Mouse (Mus musculus) neural tube, embryonic 14.5 days (tissue): ENCODE data around the gene Edc4. TPM values are rescaled to one million over a fixed set of nuclear protein-coding genes. Genes with fewer than 3 reads are reported as not detected.

Experiments
- ATAC-seq: fragments of 200-750 bp; cut with Nextera tagmentation; 2 replicates; pipeline ENCODE4 v1.8.0; 2017; ENCODE audit warnings: low read depth, mild to moderate bottlenecking, moderate TSS enrichment, moderate library complexity
- H3K27ac ChIP-seq: fragments of 300-500 bp; sonication (generic); 2 replicates; pipeline ENCODE4 v1.5.1; 2014; ENCODE audit warnings: low read depth, mild to moderate bottlenecking, control low read depth, low read length, moderate library complexity, mixed read lengths
- H3K27me3 ChIP-seq: fragments of 300-500 bp; sonication (generic); 2 replicates; pipeline ENCODE4 v1.6.1; 2014; ENCODE audit warnings: low read length; ENCODE audit not compliant: control insufficient read depth, insufficient read depth
- H3K36me3 ChIP-seq: fragments of 300-500 bp; sonication (generic); 2 replicates; pipeline ENCODE4 v1.6.1; 2014; ENCODE audit warnings: low read length, mixed read lengths; ENCODE audit not compliant: control insufficient read depth, insufficient read depth
- H3K4me1 ChIP-seq: fragments of 300-500 bp; sonication (generic); 2 replicates; pipeline ENCODE4 v1.6.1; 2014; ENCODE audit warnings: low read length; ENCODE audit not compliant: control insufficient read depth, insufficient read depth
- H3K4me2 ChIP-seq: fragments of 300-500 bp; sonication (generic); 2 replicates; pipeline ENCODE4 v1.6.1; 2014; ENCODE audit warnings: mild to moderate bottlenecking, low read depth, low read length, control low read depth
- H3K4me3 ChIP-seq: fragments of 300-500 bp; sonication (generic); 2 replicates; pipeline ENCODE4 v1.5.1; 2014; ENCODE audit warnings: low read depth, low read length, control low read depth, mixed read lengths
- H3K9ac ChIP-seq: fragments of 300-500 bp; sonication (generic); replicated peaks from 2 replicates; pipeline ENCODE4 v1.6.1; 2014; ENCODE audit warnings: low read depth, mild to moderate bottlenecking, control low read depth, low read length, mixed read lengths
- H3K9me3 ChIP-seq: fragments of 300-500 bp; sonication (generic); 2 replicates; pipeline ENCODE4 v1.6.1; 2016; ENCODE audit warnings: low read length; ENCODE audit not compliant: control insufficient read depth
- WGBS: fragments of 180-500 bp; shearing (Covaris S2); extraction: QIAGEN DNeasy Blood & Tissue Kit; methylation state at CpG from one replicate; pipeline ENCODE4 v1.1.7; 2014; 5-methylcytosine and 5-hydroxymethylcytosine counted together
- polyA plus RNA-seq: library from polyadenylated mRNA; unstranded; fragments of >200 nt; fragmentation: Nextera tagmentation; extraction: Ambion mirVana; gene quantifications from 2 replicates; pipeline ENCODE4 v1.2.1, GENCODE M21; 2014

Edc4 gene
- polyA plus RNA-seq, 1 experiment from 2014 or later, result 38.3 TPM

DNA sequence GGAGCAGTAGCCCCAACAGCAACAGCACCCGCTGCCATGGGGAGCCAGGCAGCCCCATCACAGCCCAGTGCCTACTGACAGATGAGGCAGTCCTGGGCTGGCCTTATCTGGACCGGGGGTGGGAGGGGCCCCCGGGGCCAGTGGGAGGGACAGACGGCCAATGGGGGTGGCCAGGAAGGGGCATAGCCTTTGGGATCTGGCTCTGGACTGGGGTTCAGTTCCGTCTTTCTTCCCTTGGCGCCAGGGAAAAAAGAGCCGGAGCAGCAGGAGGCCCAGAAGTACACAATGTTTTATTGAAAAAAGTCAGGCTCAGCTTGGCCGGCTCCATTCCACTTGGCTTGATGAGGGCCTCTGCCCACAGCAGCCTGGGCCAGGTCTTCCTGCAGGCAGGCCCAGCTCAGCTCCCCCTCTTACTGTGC, 62.6 kb downstream of the Edc4 start, which contains the start of gene Lcat:
Gene Lcat, minus strand, starts transcription at position 62 of the 419 bp plus-strand sequence.
- Histone ChIP-seq H3K4me2 (no peak within 1 kb of the TSS), H3K4me1 (no peaks in the 10 kb centered on the region; the same call in 1 of the 2 replicates), H3K27ac (no peak within 1 kb of the TSS), H3K9me3 (no peaks in the 10 kb centered on the region), H3K27me3 (no peaks in the 10 kb centered on the region), H3K4me3 (no peak within 1 kb of the TSS), H3K36me3 (no peaks in the 10 kb centered on the region), H3K9ac (no peak within 1 kb of the TSS)
- 71% methylated on average over 7 of the region's 8 CpGs for WGBS
- no peak for ATAC-seq

Other genes with a start within 250 kb of the Edc4 start
- gene Ctcf, start 244.3 kb upstream of the Edc4 start, polyA plus RNA-seq, result 81.3 and 85.6 TPM in 2 replicates
- gene Agrp, start 243.5 kb upstream of the Edc4 start, polyA plus RNA-seq, result 0.71 and 1.3 TPM in 2 replicates
- 21.7 and 22.3 TPM in 2 replicates for gene Carmil2, start 194.6 kb upstream of the Edc4 start, polyA plus RNA-seq
- gene Acd, start 179.8 kb upstream of the Edc4 start, polyA plus RNA-seq, result 79.5 and 83.9 TPM in 2 replicates
- gene Pard6a, start 179.7 kb upstream of the Edc4 start, polyA plus RNA-seq, result 48.1 and 60.6 TPM in 2 replicates
- 0.30 and 0.42 TPM in 2 replicates for gene 4933405L10Rik, start 173.2 kb upstream of the Edc4 start, polyA plus RNA-seq
- gene Enkd1, start 172.7 kb upstream of the Edc4 start, polyA plus RNA-seq, result 9.5 and 11.6 TPM in 2 replicates
- 52.9 and 67.9 TPM in 2 replicates for gene Gfod2, start 122.2 kb upstream of the Edc4 start, polyA plus RNA-seq
- gene Ranbp10, start 53.5 kb upstream of the Edc4 start, polyA plus RNA-seq, result 13.6 and 14.7 TPM in 2 replicates
- gene Tsnaxip1, start 53.1 kb upstream of the Edc4 start, polyA plus RNA-seq, result 0.26 and 0.28 TPM in 2 replicates
- 49.6 and 51.4 TPM in 2 replicates for gene Cenpt, start 27.6 kb upstream of the Edc4 start, polyA plus RNA-seq
- 44.1 and 54.1 TPM in 2 replicates for gene Thap11, start 25.7 kb upstream of the Edc4 start, polyA plus RNA-seq
- gene Nutf2, start 20.3 kb upstream of the Edc4 start, polyA plus RNA-seq, result 141 and 176 TPM in 2 replicates
- 0.99 and 2.0 TPM in 2 replicates for gene Nrn1l, start 12.7 kb downstream of the Edc4 start, polyA plus RNA-seq
- gene Pskh1, start 19.6 kb downstream of the Edc4 start, polyA plus RNA-seq, result 6.4 and 10.6 TPM in 2 replicates
- 3.2 and 3.8 TPM in 2 replicates for gene Ctrl, start 53.0 kb downstream of the Edc4 start, polyA plus RNA-seq
- gene Psmb10, start 57.6 kb downstream of the Edc4 start, polyA plus RNA-seq, result 53.2 and 76.8 TPM in 2 replicates
- 0.99 and 2.7 TPM in 2 replicates for gene Lcat, start 62.5 kb downstream of the Edc4 start, polyA plus RNA-seq
- gene Slc12a4, start 85.2 kb downstream of the Edc4 start, polyA plus RNA-seq, result 4.8 and 8.2 TPM in 2 replicates
- gene Dpep3, start 98.5 kb downstream of the Edc4 start, polyA plus RNA-seq, result not detected in 2 replicates
- 25.6 and 33.5 TPM in 2 replicates for gene Dus2, start 110.5 kb downstream of the Edc4 start, polyA plus RNA-seq
- gene Dpep2nb, start 125.1 kb downstream of the Edc4 start, polyA plus RNA-seq, result 0.31 TPM in 1 of 2 replicates, not detected in the other
- gene Ddx28, start 131.0 kb downstream of the Edc4 start, polyA plus RNA-seq, result 22.4 and 23.9 TPM in 2 replicates
- 3.1 and 3.2 TPM in 2 replicates for gene Nfatc3, start 178.0 kb downstream of the Edc4 start, polyA plus RNA-seq